ENCODE assay signal across 8 mouse cellular contexts in the genomic region with DNA sequence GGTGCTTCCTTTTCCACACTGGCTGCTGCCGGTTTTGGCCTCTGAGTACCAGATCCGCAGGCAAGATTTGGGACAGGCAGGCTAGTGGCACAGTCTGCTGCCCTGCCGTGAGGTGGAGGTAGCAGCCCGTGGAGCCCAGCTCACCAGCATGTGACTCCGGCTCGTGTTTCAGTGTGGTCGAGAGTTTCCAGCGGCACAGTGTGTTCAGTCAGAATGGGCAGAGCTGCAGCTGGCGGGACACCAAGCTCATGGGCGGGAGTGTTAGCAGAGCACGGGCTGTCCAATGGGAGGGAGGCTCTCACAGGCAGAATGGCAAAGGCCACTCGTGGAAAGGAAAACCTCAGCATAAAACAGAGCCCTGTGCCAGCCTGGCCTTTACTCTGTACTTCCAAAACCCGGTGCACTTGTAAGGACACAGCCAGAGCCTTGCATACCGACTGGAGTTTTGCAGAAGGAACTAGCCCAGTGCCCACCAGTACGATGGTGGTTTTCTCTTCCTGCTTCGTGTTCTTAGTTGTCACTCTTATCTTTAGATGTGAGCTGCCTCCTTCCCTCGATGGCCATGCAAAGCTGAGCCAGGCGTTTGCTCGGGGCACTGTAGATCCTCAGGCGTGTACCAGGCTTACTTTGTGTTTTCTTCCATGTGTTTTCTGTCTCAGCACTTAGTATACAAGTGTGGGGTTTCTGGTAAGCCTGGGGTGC. TPM values are rescaled to one million over a fixed set of nuclear protein-coding genes. Genes with fewer than 3 reads are reported as not detected.
A peak's percentile ranks its signal among the peaks of the same experiment; 100 is the strongest.
DNase-seq lines count a peak whose midpoint lies in the region; ATAC-seq and TF ChIP-seq lines count a peak whose summit lies in the region.

No protein-coding gene starts in this region.

- H3K4me3 ChIP-seq in forebrain, embryonic 13.5 days = no peak overlapping the region
- H3K4me3 ChIP-seq in forebrain, embryonic 15.5 days = no peak overlapping the region
- no peak overlapping the region for H3K4me3 ChIP-seq in cerebellum, adult 2 months (replicated peaks; ENCODE audit: insufficient read depth, low read depth, low read length)
- no peak overlapping the region for H3K4me3 ChIP-seq in kidney, adult 2 months (ENCODE audit: insufficient read depth, low read depth, low read length)
- no peak overlapping the region for H3K4me3 ChIP-seq in testis, adult 2 months (ENCODE audit: control insufficient read depth, low read depth, low read length)

- intact Hi-C loops in left cerebral cortex, postnatal 4 days (cut with DNase I) = no loop called here

- H3K9ac ChIP-seq in forebrain, embryonic 13.5 days = no peak overlapping the region
- no peak overlapping the region for H3K9ac ChIP-seq in forebrain, embryonic 15.5 days (replicated peaks)

- no peaks in the 10 kb centered on the region for H3K9me3 ChIP-seq in forebrain, embryonic 13.5 days (replicated peaks)
- no peaks in the 10 kb centered on the region for H3K9me3 ChIP-seq in forebrain, embryonic 15.5 days

- ATAC-seq in forebrain, embryonic 13.5 days = peak; percentile 27; the same call in 1 of the 2 replicates
- ATAC-seq in forebrain, embryonic 15.5 days (replicated peaks) = no peak; the same call in 1 of the 2 replicates
- peak; percentile 38; the same call in 1 of the 2 replicates for ATAC-seq in monocyte, adult 5-6 weeks (replicated peaks; ENCODE audit: insufficient number of reproducible peaks, low FRiP score, low TSS enrichment, poor library complexity, severe bottlenecking)

- no peak for TF ChIP-seq POLR2A in cerebellum, adult 2 months (IDR thresholded peaks at IDR 0.05; ENCODE audit: borderline replicate concordance, insufficient read depth, low read length)
- no peak for TF ChIP-seq POLR2A in kidney, adult 2 months (IDR thresholded peaks at IDR 0.05; ENCODE audit: low read depth, low read length)
- TF ChIP-seq POLR2A in testis, adult 2 months (IDR thresholded peaks at IDR 0.05; ENCODE audit: control insufficient read depth, low read depth, low read length) = no peak; the same call in 1 of the 2 replicates

- TF ChIP-seq CTCF in cerebellum, adult 2 months (IDR thresholded peaks at IDR 0.05; ENCODE audit: borderline replicate concordance, insufficient read depth, low read depth, low read length) = peak; percentile 35; the same call in 1 of the 2 replicates
- TF ChIP-seq CTCF in kidney, adult 2 months (conservative IDR thresholded peaks at IDR 0.05; ENCODE audit: insufficient read depth, insufficient read length, low read depth, low read length) = peak; percentile 65
- TF ChIP-seq CTCF in testis, adult 2 months (IDR thresholded peaks at IDR 0.05; ENCODE audit: control insufficient read depth, insufficient read depth, insufficient replicate concordance, low read depth, low read length) = peak; percentile 42; the same call in 1 of the 2 replicates

- H3K36me3 ChIP-seq in forebrain, embryonic 13.5 days (ENCODE audit: poor library complexity, severe bottlenecking) = peaks cover 58% of the 10 kb centered on the region
- peaks cover 6% of the 10 kb centered on the region for H3K36me3 ChIP-seq in forebrain, embryonic 15.5 days
- no peaks in the 10 kb centered on the region for H3K36me3 ChIP-seq in kidney, adult 2 months (ENCODE audit: control insufficient read depth, insufficient read depth, low read length)
- H3K36me3 ChIP-seq in testis, adult 2 months (ENCODE audit: control insufficient read depth, insufficient read depth, low read length) = peaks cover 1% of the 10 kb centered on the region

- peak; percentile 92 to 95 for DNase-seq in cerebellum, adult 2 months
- peak; percentile 91 for DNase-seq in gastrocnemius, postnatal 10 days
- peak; percentile 99 for DNase-seq in kidney, adult 2 months
- DNase-seq in left cerebral cortex, postnatal 4 days = peak; percentile 77

- H3K4me2 ChIP-seq in forebrain, embryonic 13.5 days = no peak overlapping the region
- no peak overlapping the region for H3K4me2 ChIP-seq in forebrain, embryonic 15.5 days (replicated peaks)

- H3K27me3 ChIP-seq in forebrain, embryonic 13.5 days = no peaks in the 10 kb centered on the region
- no peaks in the 10 kb centered on the region for H3K27me3 ChIP-seq in forebrain, embryonic 15.5 days
- H3K27me3 ChIP-seq in cerebellum, adult 2 months (ENCODE audit: control insufficient read depth, insufficient read depth, low read length) = no peaks in the 10 kb centered on the region
- H3K27me3 ChIP-seq in kidney, adult 2 months (replicated peaks; ENCODE audit: control insufficient read depth, insufficient read depth, low read length) = no peaks in the 10 kb centered on the region
- no peaks in the 10 kb centered on the region for H3K27me3 ChIP-seq in testis, adult 2 months (ENCODE audit: control insufficient read depth, insufficient read depth, low read length)

- WGBS in forebrain, embryonic 13.5 days = 70% methylated on average over 20 of the region's 20 CpGs
- 74% methylated on average over 20 of the region's 20 CpGs for WGBS in forebrain, embryonic 15.5 days
- WGBS in cerebellum, adult 2 months = 14% methylated on average over 20 of the region's 20 CpGs
- WGBS in kidney, adult 2 months = 22% methylated on average over 20 of the region's 20 CpGs

- H3K4me1 ChIP-seq in forebrain, embryonic 13.5 days = no peaks in the 10 kb centered on the region
- 0 out of 2 replicates have a peak, but pooled peaks cover 4% of the 10 kb centered on the region for H3K4me1 ChIP-seq in forebrain, embryonic 15.5 days
- peaks cover 49% of the 10 kb centered on the region for H3K4me1 ChIP-seq in cerebellum, adult 2 months (ENCODE audit: control insufficient read depth, insufficient read depth, low read length)
- peaks cover 45% of the 10 kb centered on the region for H3K4me1 ChIP-seq in kidney, adult 2 months (ENCODE audit: control insufficient read depth, insufficient read depth, low read length)
- peaks cover 4% of the 10 kb centered on the region; the same call in 1 of the 2 replicates for H3K4me1 ChIP-seq in testis, adult 2 months (ENCODE audit: control insufficient read depth, insufficient read depth, low read length)

- H3K27ac ChIP-seq in forebrain, embryonic 13.5 days = no peak overlapping the region
- H3K27ac ChIP-seq in forebrain, embryonic 15.5 days (replicated peaks) = no peak overlapping the region
- peak overlapping the region; percentile 73 for H3K27ac ChIP-seq in cerebellum, adult 2 months (ENCODE audit: insufficient read depth, low read length)
- H3K27ac ChIP-seq in kidney, adult 2 months (ENCODE audit: insufficient read depth, low read depth, low read length) = peak overlapping the region; percentile 88
- H3K27ac ChIP-seq in testis, adult 2 months (ENCODE audit: control insufficient read depth, insufficient read depth, low read depth, low read length) = peak overlapping the region; percentile 61

RNA-seq across cellular contexts. Expression of a gene that starts 31.0 kb away (rescaled TPM):
- polyA plus RNA-seq in forebrain, embryonic 13.5 days (2015; fragmentation: Nextera tagmentation; extraction: Ambion mirVana) = 7.5 and 7.7 TPM in 2 replicates
- polyA plus RNA-seq in forebrain, embryonic 15.5 days (2015; fragmentation: Nextera tagmentation; extraction: Ambion mirVana) = 8.2 and 8.3 TPM in 2 replicates
- 46.4 and 48.4 TPM in 2 replicates for polyA plus RNA-seq in cerebellum, adult 2 months (2012; rRNA removed)
- 10 to 100 TPM; 30.0 to 36.1 TPM for total RNA-seq in gastrocnemius, postnatal 10 days (2021)
- polyA plus RNA-seq in kidney, adult 2 months (2012; rRNA removed) = 28.8 and 31.7 TPM in 2 replicates
- 10 to 100 TPM; 17.1 to 18.5 TPM for total RNA-seq in left cerebral cortex, postnatal 4 days (2021)
- total RNA-seq in monocyte, adult 5-6 weeks (2017) = 33.3 to 37.2 TPM (median 36.9 TPM) in 3 replicates
- polyA plus RNA-seq in testis, adult 2 months (2012; rRNA removed) = 47.8 and 48.0 TPM in 2 replicates

RNA-seq across cellular contexts. Expression of a gene that starts 38.9 kb away (rescaled TPM):
- polyA plus RNA-seq in forebrain, embryonic 13.5 days (2015; fragmentation: Nextera tagmentation; extraction: Ambion mirVana) = 16.1 TPM in 2 replicates
- polyA plus RNA-seq in forebrain, embryonic 15.5 days (2015; fragmentation: Nextera tagmentation; extraction: Ambion mirVana) = 17.6 and 17.8 TPM in 2 replicates
- 6.9 TPM in 2 replicates for polyA plus RNA-seq in cerebellum, adult 2 months (2012; rRNA removed)
- total RNA-seq in gastrocnemius, postnatal 10 days (2021) = 1 to 10 TPM; 1.8 to 2.0 TPM
- polyA plus RNA-seq in kidney, adult 2 months (2012; rRNA removed) = 4.2 and 4.5 TPM in 2 replicates
- total RNA-seq in left cerebral cortex, postnatal 4 days (2021) = 1 to 10 TPM; 6.1 to 6.8 TPM
- 3.9 to 8.9 TPM (median 7.4 TPM) in 3 replicates for total RNA-seq in monocyte, adult 5-6 weeks (2017)
- polyA plus RNA-seq in testis, adult 2 months (2012; rRNA removed) = 23.1 and 28.0 TPM in 2 replicates

RNA-seq across cellular contexts. Expression of a gene that starts 39.1 kb away (rescaled TPM):
- polyA plus RNA-seq in forebrain, embryonic 13.5 days (2015; fragmentation: Nextera tagmentation; extraction: Ambion mirVana) = 228 and 236 TPM in 2 replicates
- polyA plus RNA-seq in forebrain, embryonic 15.5 days (2015; fragmentation: Nextera tagmentation; extraction: Ambion mirVana) = 252 and 266 TPM in 2 replicates
- 170 and 180 TPM in 2 replicates for polyA plus RNA-seq in cerebellum, adult 2 months (2012; rRNA removed)
- total RNA-seq in gastrocnemius, postnatal 10 days (2021) = 10 to 100 TPM; 60.3 to 72.5 TPM
- 111 and 133 TPM in 2 replicates for polyA plus RNA-seq in kidney, adult 2 months (2012; rRNA removed)
- total RNA-seq in left cerebral cortex, postnatal 4 days (2021) = 100 to 1,000 TPM; 202 to 208 TPM
- 63.4 to 67.5 TPM (median 67.5 TPM) in 3 replicates for total RNA-seq in monocyte, adult 5-6 weeks (2017)
- polyA plus RNA-seq in testis, adult 2 months (2012; rRNA removed) = 51.0 and 57.4 TPM in 2 replicates

RNA-seq across cellular contexts. Expression of a gene that starts 50.9 kb away (rescaled TPM):
- 4.8 and 4.9 TPM in 2 replicates for polyA plus RNA-seq in forebrain, embryonic 13.5 days (2015; fragmentation: Nextera tagmentation; extraction: Ambion mirVana)
- polyA plus RNA-seq in forebrain, embryonic 15.5 days (2015; fragmentation: Nextera tagmentation; extraction: Ambion mirVana) = 4.2 and 4.5 TPM in 2 replicates
- polyA plus RNA-seq in cerebellum, adult 2 months (2012; rRNA removed) = 28.6 and 29.2 TPM in 2 replicates
- 1 to 10 TPM; 2.8 to 6.3 TPM for total RNA-seq in gastrocnemius, postnatal 10 days (2021)
- 18.2 and 23.2 TPM in 2 replicates for polyA plus RNA-seq in kidney, adult 2 months (2012; rRNA removed)
- 10 to 100 TPM; 16.4 to 17.8 TPM for total RNA-seq in left cerebral cortex, postnatal 4 days (2021)
- total RNA-seq in monocyte, adult 5-6 weeks (2017) = 1.1 to 4.4 TPM (median 2.0 TPM) in 3 replicates
- polyA plus RNA-seq in testis, adult 2 months (2012; rRNA removed) = 59.8 and 63.3 TPM in 2 replicates

RNA-seq across cellular contexts. Expression of a gene that starts 56.6 kb away (rescaled TPM):
- polyA plus RNA-seq in forebrain, embryonic 13.5 days (2015; fragmentation: Nextera tagmentation; extraction: Ambion mirVana) = 56.9 and 58.7 TPM in 2 replicates
- 47.7 and 52.4 TPM in 2 replicates for polyA plus RNA-seq in forebrain, embryonic 15.5 days (2015; fragmentation: Nextera tagmentation; extraction: Ambion mirVana)
- polyA plus RNA-seq in cerebellum, adult 2 months (2012; rRNA removed) = 46.5 and 48.7 TPM in 2 replicates
- 10 to 100 TPM; 23.1 to 24.4 TPM for total RNA-seq in gastrocnemius, postnatal 10 days (2021)
- 28.2 and 28.8 TPM in 2 replicates for polyA plus RNA-seq in kidney, adult 2 months (2012; rRNA removed)
- 10 to 100 TPM; 19.9 to 20.6 TPM for total RNA-seq in left cerebral cortex, postnatal 4 days (2021)
- 42.8 to 46.5 TPM (median 45.0 TPM) in 3 replicates for total RNA-seq in monocyte, adult 5-6 weeks (2017)
- polyA plus RNA-seq in testis, adult 2 months (2012; rRNA removed) = 27.6 and 27.8 TPM in 2 replicates

Comparison
In these comparisons a context has a peak if more than half of its experiments do, and no peak if none do; other contexts are left out.
1. H3K27ac ChIP-seq: peak in cerebellum, adult 2 months (single experiment), kidney, adult 2 months (single experiment) and testis, adult 2 months (single experiment); none in forebrain, embryonic 13.5 days (single experiment) and forebrain, embryonic 15.5 days (single experiment).
2. Peak in every context shown above with its lines, with median percentiles within 50 percentile points of each other: DNase-seq and CTCF ChIP-seq.